Mouse (Mus musculus) neural tube, embryonic 12.5 days (tissue): ENCODE data around the gene Pitpnm2. TPM values are rescaled to one million over a fixed set of nuclear protein-coding genes. Genes with fewer than 3 reads are reported as not detected.
A peak's percentile ranks its signal among the peaks of the same experiment; 100 is the strongest.

Experiments
- ATAC-seq: fragments of 200-750 bp; cut with Nextera tagmentation; 2 replicates; pipeline ENCODE4 v1.8.0; 2017; ENCODE audit warnings: low read depth, mild to moderate bottlenecking, moderate TSS enrichment, moderate library complexity; ENCODE audit not compliant: low FRiP score
- H3K27ac ChIP-seq: fragments of 300-500 bp; sonication (generic); 2 replicates; pipeline ENCODE4 v1.5.1; 2016
- H3K27me3 ChIP-seq: fragments of 300-500 bp; sonication (generic); replicated peaks from 2 replicates; pipeline ENCODE4 v1.6.1; 2016; ENCODE audit warnings: mild to moderate bottlenecking
- H3K36me3 ChIP-seq: fragments of 300-500 bp; sonication (generic); 2 replicates; pipeline ENCODE4 v1.6.1; 2016; ENCODE audit warnings: mild to moderate bottlenecking
- H3K4me1 ChIP-seq: fragments of 300-500 bp; sonication (generic); 2 replicates; pipeline ENCODE4 v1.6.1; 2016
- H3K4me2 ChIP-seq: fragments of 300-500 bp; sonication (generic); replicated peaks from 2 replicates; pipeline ENCODE4 v1.6.1; 2016; ENCODE audit warnings: mild to moderate bottlenecking
- H3K4me3 ChIP-seq: fragments of 300-500 bp; sonication (generic); 2 replicates; pipeline ENCODE4 v1.5.1; 2016
- H3K9ac ChIP-seq: fragments of 300-500 bp; sonication (generic); 2 replicates; pipeline ENCODE4 v1.6.1; 2016; ENCODE audit warnings: mild to moderate bottlenecking
- H3K9me3 ChIP-seq: fragments of 300-500 bp; sonication (generic); 2 replicates; pipeline ENCODE4 v1.6.1; 2016; ENCODE audit warnings: mild to moderate bottlenecking
- WGBS: fragments of 180-500 bp; shearing (Covaris S2); methylation state at CpG from one replicate; pipeline ENCODE4 v1.1.7; 2016; 5-methylcytosine and 5-hydroxymethylcytosine counted together
- polyA plus RNA-seq: library from polyadenylated mRNA; unstranded; fragments of >200 nt; fragmentation: Nextera tagmentation; extraction: Ambion mirVana; gene quantifications from 2 replicates; pipeline ENCODE4 v1.2.1, GENCODE M21; 2016

Gene Pitpnm2
- polyA plus RNA-seq, 1 experiment from 2014 or later = 7.4 TPM

- Histone ChIP-seq H3K4me3 (no peak overlapping the region), H3K27me3 (no peaks in the 10 kb centered on the region), H3K9me3 (no peaks in the 10 kb centered on the region), H3K27ac (no peak overlapping the region), H3K9ac (no peak overlapping the region), H3K36me3 (peaks cover 84% of the 10 kb centered on the region), H3K4me1 (no peaks in the 10 kb centered on the region), H3K4me2 (no peak overlapping the region)
- ATAC-seq = no peak
- 83% methylated on average over 4 of the region's 4 CpGs for WGBS
Observed at GRCm38 (mm10) chr5:124263246-124263645, 13.7 kb upstream of the Pitpnm2 start.

GRCm38 (mm10) chr5:124262090-124262489 lies 12.5 kb upstream of the Pitpnm2 start:
- H3K9ac ChIP-seq = no peak overlapping the region
- H3K4me3 ChIP-seq = no peak overlapping the region
- no peaks in the 10 kb centered on the region for H3K9me3 ChIP-seq
- peaks cover 92% of the 10 kb centered on the region for H3K36me3 ChIP-seq
- ATAC-seq = no peak
- no peaks in the 10 kb centered on the region for H3K27me3 ChIP-seq
- no peaks in the 10 kb centered on the region for H3K4me1 ChIP-seq
- H3K27ac ChIP-seq = no peak overlapping the region
- WGBS = 95% methylated on average over 4 of the region's 4 CpGs
- no peak overlapping the region for H3K4me2 ChIP-seq

GRCm38 (mm10) chr5:124259133-124259532 lies 9.6 kb upstream of the Pitpnm2 start:
- no peaks in the 10 kb centered on the region for H3K4me1 ChIP-seq
- no peak for ATAC-seq
- H3K36me3 ChIP-seq = peaks cover 87% of the 10 kb centered on the region
- H3K4me3 ChIP-seq = no peak overlapping the region
- no peaks in the 10 kb centered on the region for H3K9me3 ChIP-seq
- H3K4me2 ChIP-seq = no peak overlapping the region
- no peak overlapping the region for H3K9ac ChIP-seq
- no peak overlapping the region for H3K27ac ChIP-seq
- 77% methylated on average over 2 of the region's 2 CpGs for WGBS
- H3K27me3 ChIP-seq = no peaks in the 10 kb centered on the region

- Histone ChIP-seq H3K27ac (no peak overlapping the region), H3K9ac (no peak overlapping the region), H3K27me3 (no peaks in the 10 kb centered on the region), H3K4me3 (no peak overlapping the region), H3K36me3 (peaks cover 86% of the 10 kb centered on the region), H3K9me3 (no peaks in the 10 kb centered on the region), H3K4me2 (no peak overlapping the region), H3K4me1 (no peaks in the 10 kb centered on the region)
- WGBS = 98% methylated on average over 1 of the region's 1 CpGs
- ATAC-seq = no peak
Observed at GRCm38 (mm10) chr5:124258026-124258425, 8.5 kb upstream of the Pitpnm2 start.

GRCm38 (mm10) chr5:124255141-124255540 lies 5.6 kb upstream of the Pitpnm2 start:
- Histone ChIP-seq H3K4me1 (0 out of 2 replicates have a peak, but pooled peaks cover 7% of the 10 kb centered on the region), H3K9me3 (no peaks in the 10 kb centered on the region), H3K27me3 (no peaks in the 10 kb centered on the region), H3K36me3 (peaks cover 57% of the 10 kb centered on the region), H3K27ac (no peak overlapping the region), H3K4me2 (no peak overlapping the region), H3K4me3 (no peak overlapping the region), H3K9ac (no peak overlapping the region)
- ATAC-seq = no peak
- 92% methylated on average over 7 of the region's 7 CpGs for WGBS

GRCm38 (mm10) chr5:124253555-124253954 lies 4.0 kb upstream of the Pitpnm2 start:
- ATAC-seq = no peak
- Histone ChIP-seq H3K9me3 (no peaks in the 10 kb centered on the region), H3K4me1 (peaks cover 12% of the 10 kb centered on the region; the same call in 1 of the 2 replicates), H3K36me3 (peaks cover 44% of the 10 kb centered on the region), H3K9ac (no peak overlapping the region), H3K4me3 (no peak overlapping the region), H3K27me3 (no peaks in the 10 kb centered on the region), H3K4me2 (no peak overlapping the region), H3K27ac (no peak overlapping the region)
- 83% methylated on average over 8 of the region's 8 CpGs for WGBS

- Histone ChIP-seq H3K4me1 (peaks cover 18% of the 10 kb centered on the region), H3K9me3 (no peaks in the 10 kb centered on the region), H3K4me3 (no peak overlapping the region), H3K36me3 (peaks cover 36% of the 10 kb centered on the region), H3K9ac (no peak overlapping the region), H3K27ac (no peak overlapping the region), H3K27me3 (no peaks in the 10 kb centered on the region), H3K4me2 (no peak overlapping the region)
- ATAC-seq = no peak
- WGBS = 91% methylated on average over 13 of the region's 13 CpGs
Observed at GRCm38 (mm10) chr5:124252580-124253320, 3.2 kb upstream of the Pitpnm2 start.

GRCm38 (mm10) chr5:124251070-124251469 lies 1.5 kb upstream of the Pitpnm2 start:
- Histone ChIP-seq H3K27me3 (no peaks in the 10 kb centered on the region), H3K36me3 (peaks cover 20% of the 10 kb centered on the region; the same call in 1 of the 2 replicates), H3K4me3 (no peak overlapping the region), H3K4me2 (no peak overlapping the region), H3K27ac (no peak overlapping the region), H3K4me1 (peaks cover 19% of the 10 kb centered on the region), H3K9me3 (no peaks in the 10 kb centered on the region), H3K9ac (no peak overlapping the region)
- no peak for ATAC-seq
- WGBS = 87% methylated on average over 5 of the region's 5 CpGs

- Histone ChIP-seq H3K27me3 (no peaks in the 10 kb centered on the region), H3K4me3 (peak overlapping the region; percentile 73), H3K36me3 (peaks cover 8% of the 10 kb centered on the region; the same call in 1 of the 2 replicates), H3K4me2 (peak overlapping the region; percentile 90), H3K9me3 (no peaks in the 10 kb centered on the region), H3K27ac (peak overlapping the region; percentile 62; the same call in 1 of the 2 replicates), H3K9ac (peak overlapping the region; percentile 76), H3K4me1 (peaks cover 19% of the 10 kb centered on the region)
- under 1% methylated on average over 76 of the region's 77 CpGs for WGBS
- ATAC-seq = peak; percentile 57
Observed at GRCm38 (mm10) chr5:124248845-124249613, 531 bp downstream of the Pitpnm2 start.

GRCm38 (mm10) chr5:124247986-124248626 lies 1.5 kb downstream of the Pitpnm2 start:
- no peaks in the 10 kb centered on the region; the same call in 1 of the 2 replicates for H3K36me3 ChIP-seq
- 13% methylated on average over 9 of the region's 9 CpGs for WGBS
- H3K4me2 ChIP-seq = peak overlapping the region; percentile 90
- H3K9me3 ChIP-seq = no peaks in the 10 kb centered on the region
- no peak overlapping the region for H3K27ac ChIP-seq
- no peak for ATAC-seq
- peak overlapping the region; percentile 76; the same call in 1 of the 2 replicates for H3K9ac ChIP-seq
- no peaks in the 10 kb centered on the region for H3K27me3 ChIP-seq
- H3K4me3 ChIP-seq = no peak overlapping the region
- peaks cover 19% of the 10 kb centered on the region for H3K4me1 ChIP-seq

GRCm38 (mm10) chr5:124247296-124247695 lies 2.3 kb downstream of the Pitpnm2 start:
- Histone ChIP-seq H3K4me2 (peak overlapping the region; percentile 90), H3K27me3 (no peaks in the 10 kb centered on the region), H3K27ac (no peak overlapping the region), H3K36me3 (no peaks in the 10 kb centered on the region; the same call in 1 of the 2 replicates), H3K9ac (no peak overlapping the region), H3K4me1 (peaks cover 19% of the 10 kb centered on the region), H3K4me3 (no peak overlapping the region), H3K9me3 (no peaks in the 10 kb centered on the region)
- WGBS = 44% methylated on average over 7 of the region's 7 CpGs
- no peak for ATAC-seq

GRCm38 (mm10) chr5:124244885-124245284 lies 4.7 kb downstream of the Pitpnm2 start:
- Histone ChIP-seq H3K27ac (no peak overlapping the region), H3K9ac (no peak overlapping the region), H3K4me1 (peaks cover 32% of the 10 kb centered on the region), H3K36me3 (no peaks in the 10 kb centered on the region; the same call in 1 of the 2 replicates), H3K4me2 (no peak overlapping the region), H3K9me3 (no peaks in the 10 kb centered on the region), H3K27me3 (no peaks in the 10 kb centered on the region), H3K4me3 (no peak overlapping the region)
- 90% methylated on average over 7 of the region's 7 CpGs for WGBS
- ATAC-seq = no peak
